Mouse (Mus musculus): Measurements from ENCODE around the gene Rab31. TPM values are rescaled to one million over a fixed set of nuclear protein-coding genes. Genes with fewer than 3 reads are reported as not detected.

Rab31 gene
- polyA plus RNA-seq, 1 experiment from 2014 or later: 26.0 TPM

- no peak overlapping the region for H3K4me3 ChIP-seq
- no peak for ATAC-seq (replicated peaks; ENCODE audit: insufficient number of reproducible peaks, insufficient read depth, low FRiP score, low read depth)
- H3K4me1 ChIP-seq (replicated peaks): peaks cover 2% of the 10 kb centered on the region; the same call in 1 of the 2 replicates
- 93% methylated on average over 5 of the region's 5 CpGs for whole genome bisulfite sequencing
- H3K36me3 ChIP-seq: peaks cover 6% of the 10 kb centered on the region; the same call in 1 of the 2 replicates
- H3K27ac ChIP-seq: no peak overlapping the region
- H3K9me3 ChIP-seq (replicated peaks): no peaks in the 10 kb centered on the region
- no peak overlapping the region for H3K9ac ChIP-seq
- no peaks in the 10 kb centered on the region for H3K27me3 ChIP-seq
- H3K4me2 ChIP-seq: no peak overlapping the region
Measured at GRCm38 (mm10) chr17:65719826-65720225, 52.7 kb downstream of the Rab31 start.

DNA sequence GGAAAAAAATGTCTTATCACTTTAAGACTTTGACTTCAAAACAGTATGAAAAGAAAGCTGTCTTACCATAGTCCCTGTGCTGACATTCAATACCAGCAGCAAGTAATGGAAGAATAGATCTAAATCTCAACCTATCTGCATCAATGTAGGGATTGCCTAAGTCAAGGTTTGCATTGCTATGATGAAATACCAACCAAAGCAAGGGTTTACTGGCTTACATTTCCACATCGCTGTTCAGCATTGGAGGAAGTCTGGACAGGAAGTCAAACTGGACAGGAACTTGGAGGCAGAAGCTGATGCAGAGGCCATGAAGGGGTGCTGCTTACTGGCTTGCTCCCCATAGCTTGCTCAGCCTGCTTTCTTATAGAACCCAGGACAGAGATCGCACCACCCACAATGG lies 54.0 kb downstream of the Rab31 start:
- H3K27ac ChIP-seq: no peak overlapping the region
- no peak overlapping the region for H3K4me3 ChIP-seq
- H3K4me2 ChIP-seq: no peak overlapping the region
- H3K36me3 ChIP-seq: peaks cover 6% of the 10 kb centered on the region; the same call in 1 of the 2 replicates
- H3K27me3 ChIP-seq: no peaks in the 10 kb centered on the region
- no peak overlapping the region for H3K9ac ChIP-seq
- no peak for ATAC-seq (replicated peaks; ENCODE audit: insufficient number of reproducible peaks, insufficient read depth, low FRiP score, low read depth)
- WGBS: 85% methylated on average over 2 of the region's 2 CpGs
- no peaks in the 10 kb centered on the region for H3K9me3 ChIP-seq (replicated peaks)
- no peaks in the 10 kb centered on the region for H3K4me1 ChIP-seq (replicated peaks)

- Histone ChIP-seq H3K36me3 (peaks cover 6% of the 10 kb centered on the region; the same call in 1 of the 2 replicates), H3K4me1 (replicated peaks) (no peaks in the 10 kb centered on the region), H3K4me3 (no peak overlapping the region), H3K27me3 (no peaks in the 10 kb centered on the region), H3K27ac (no peak overlapping the region), H3K4me2 (no peak overlapping the region), H3K9ac (no peak overlapping the region), H3K9me3 (replicated peaks) (no peaks in the 10 kb centered on the region)
- WGBS: 64% methylated on average over 4 of the region's 4 CpGs
- ATAC-seq (replicated peaks; ENCODE audit: insufficient number of reproducible peaks, insufficient read depth, low FRiP score, low read depth): no peak
Measured at GRCm38 (mm10) chr17:65717658-65718199, 54.8 kb downstream of the Rab31 start.

GRCm38 (mm10) chr17:65714060-65714459 lies 58.5 kb downstream of the Rab31 start:
- no peak overlapping the region for H3K4me3 ChIP-seq
- H3K4me2 ChIP-seq: no peak overlapping the region
- 0 out of 2 replicates have a peak, but pooled peaks have one; percentile 43 for ATAC-seq (replicated peaks; ENCODE audit: insufficient number of reproducible peaks, insufficient read depth, low FRiP score, low read depth)
- no peak overlapping the region for H3K27ac ChIP-seq
- H3K4me1 ChIP-seq (replicated peaks): no peaks in the 10 kb centered on the region
- H3K9me3 ChIP-seq (replicated peaks): 0 out of 2 replicates have a peak, but pooled peaks cover 6% of the 10 kb centered on the region
- no peaks in the 10 kb centered on the region for H3K27me3 ChIP-seq
- peaks cover 5% of the 10 kb centered on the region; the same call in 1 of the 2 replicates for H3K36me3 ChIP-seq
- 72% methylated on average over 8 of the region's 8 CpGs for WGBS
- no peak overlapping the region for H3K9ac ChIP-seq

GRCm38 (mm10) chr17:65712861-65713535 lies 59.6 kb downstream of the Rab31 start:
- peaks cover 5% of the 10 kb centered on the region; the same call in 1 of the 2 replicates for H3K36me3 ChIP-seq
- H3K27ac ChIP-seq: no peak overlapping the region
- 0 out of 2 replicates have a peak, but pooled peaks cover 6% of the 10 kb centered on the region for H3K9me3 ChIP-seq (replicated peaks)
- H3K4me2 ChIP-seq: no peak overlapping the region
- H3K4me1 ChIP-seq (replicated peaks): no peaks in the 10 kb centered on the region
- ATAC-seq (replicated peaks; ENCODE audit: insufficient number of reproducible peaks, insufficient read depth, low FRiP score, low read depth): no peak
- H3K9ac ChIP-seq: no peak overlapping the region
- no peaks in the 10 kb centered on the region for H3K27me3 ChIP-seq
- WGBS: 88% methylated on average over 13 of the region's 13 CpGs
- H3K4me3 ChIP-seq: no peak overlapping the region

DNA sequence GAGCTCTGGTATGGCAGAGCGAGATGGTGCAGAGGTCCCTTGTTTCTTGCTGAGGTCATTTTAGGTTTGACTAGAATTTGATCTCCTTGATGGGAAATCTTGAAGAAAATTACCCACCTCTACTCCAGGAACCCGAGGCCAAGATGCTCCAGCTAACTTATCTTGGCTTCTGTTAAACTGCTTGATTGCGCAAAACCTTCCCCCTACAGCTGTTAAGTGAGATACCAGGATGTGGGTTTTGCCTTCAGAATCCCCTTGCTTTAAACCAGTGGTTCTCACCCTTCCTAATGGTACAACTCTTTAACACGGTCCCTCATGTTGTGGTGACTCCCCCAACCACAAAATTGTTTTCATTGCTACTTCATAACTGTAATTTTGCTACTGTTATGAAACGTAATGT lies 60.8 kb downstream of the Rab31 start:
- Histone ChIP-seq H3K36me3 (peaks cover 5% of the 10 kb centered on the region; the same call in 1 of the 2 replicates), H3K4me1 (replicated peaks) (no peaks in the 10 kb centered on the region), H3K27me3 (no peaks in the 10 kb centered on the region), H3K27ac (no peak overlapping the region), H3K4me3 (no peak overlapping the region), H3K9me3 (replicated peaks) (0 out of 2 replicates have a peak, but pooled peaks cover 6% of the 10 kb centered on the region), H3K4me2 (no peak overlapping the region), H3K9ac (no peak overlapping the region)
- WGBS: 91% methylated on average over 5 of the region's 5 CpGs
- ATAC-seq (replicated peaks; ENCODE audit: insufficient number of reproducible peaks, insufficient read depth, low FRiP score, low read depth): no peak

DNA sequence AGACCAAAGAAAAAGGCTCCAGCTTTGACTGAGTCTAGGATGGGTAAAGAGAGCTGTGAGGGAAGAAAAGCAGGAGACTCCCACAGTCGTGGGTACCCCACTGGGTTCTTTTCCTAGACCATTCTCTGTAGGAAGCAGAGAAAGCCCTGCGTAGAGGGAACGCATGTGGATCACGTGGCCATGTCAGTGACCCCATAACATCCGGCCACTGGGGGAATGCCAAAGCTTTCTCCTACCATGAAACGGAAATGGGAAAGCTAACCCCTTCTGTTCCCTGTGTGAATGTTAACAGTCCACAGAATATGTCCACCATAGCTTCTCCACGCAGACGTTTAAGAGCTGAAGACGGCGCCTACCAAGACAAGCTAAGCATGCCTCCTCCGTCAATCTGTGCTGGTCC lies 62.0 kb downstream of the Rab31 start:
- WGBS: 90% methylated on average over 11 of the region's 11 CpGs

DNA sequence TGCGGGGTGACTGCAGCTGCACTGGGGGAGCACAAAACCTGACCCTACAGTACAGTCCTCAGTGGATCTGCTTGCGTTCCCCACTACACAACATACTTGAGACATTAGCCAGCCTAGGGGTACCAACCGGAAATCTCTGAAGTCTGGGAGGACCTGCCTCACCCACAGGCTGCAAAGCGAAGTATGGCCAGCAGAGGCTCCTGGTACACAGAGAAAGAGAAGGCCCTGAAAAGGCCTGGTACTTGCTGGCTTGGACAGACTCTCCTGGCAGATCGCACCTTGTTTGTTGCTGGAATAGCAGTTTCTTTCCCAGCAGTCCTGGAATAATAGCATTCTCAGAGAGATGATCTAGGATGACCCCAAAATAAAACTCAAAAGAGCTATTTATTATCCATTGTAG lies 66.3 kb downstream of the Rab31 start:
- Histone ChIP-seq H3K27me3 (no peaks in the 10 kb centered on the region), H3K9ac (no peak overlapping the region), H3K4me1 (replicated peaks) (peaks cover 20% of the 10 kb centered on the region), H3K36me3 (no peaks in the 10 kb centered on the region), H3K4me3 (no peak overlapping the region), H3K4me2 (no peak overlapping the region), H3K27ac (no peak overlapping the region), H3K9me3 (replicated peaks) (0 out of 2 replicates have a peak, but pooled peaks cover under 1% of the 10 kb centered on the region)
- WGBS: 64% methylated on average over 5 of the region's 5 CpGs
- no peak for ATAC-seq (replicated peaks; ENCODE audit: insufficient number of reproducible peaks, insufficient read depth, low FRiP score, low read depth)

More for the DNA sequence above, 62.0 kb downstream of the Rab31 start:
- no peak overlapping the region for H3K4me3 ChIP-seq
- no peaks in the 10 kb centered on the region for H3K4me1 ChIP-seq (replicated peaks)
- H3K9me3 ChIP-seq (replicated peaks): 0 out of 2 replicates have a peak, but pooled peaks cover 6% of the 10 kb centered on the region
- peaks cover 5% of the 10 kb centered on the region; the same call in 1 of the 2 replicates for H3K36me3 ChIP-seq
- H3K4me2 ChIP-seq: no peak overlapping the region
- no peak for ATAC-seq (replicated peaks; ENCODE audit: insufficient number of reproducible peaks, insufficient read depth, low FRiP score, low read depth)
- H3K9ac ChIP-seq: no peak overlapping the region
- no peak overlapping the region for H3K27ac ChIP-seq
- H3K27me3 ChIP-seq: no peaks in the 10 kb centered on the region

DNA sequence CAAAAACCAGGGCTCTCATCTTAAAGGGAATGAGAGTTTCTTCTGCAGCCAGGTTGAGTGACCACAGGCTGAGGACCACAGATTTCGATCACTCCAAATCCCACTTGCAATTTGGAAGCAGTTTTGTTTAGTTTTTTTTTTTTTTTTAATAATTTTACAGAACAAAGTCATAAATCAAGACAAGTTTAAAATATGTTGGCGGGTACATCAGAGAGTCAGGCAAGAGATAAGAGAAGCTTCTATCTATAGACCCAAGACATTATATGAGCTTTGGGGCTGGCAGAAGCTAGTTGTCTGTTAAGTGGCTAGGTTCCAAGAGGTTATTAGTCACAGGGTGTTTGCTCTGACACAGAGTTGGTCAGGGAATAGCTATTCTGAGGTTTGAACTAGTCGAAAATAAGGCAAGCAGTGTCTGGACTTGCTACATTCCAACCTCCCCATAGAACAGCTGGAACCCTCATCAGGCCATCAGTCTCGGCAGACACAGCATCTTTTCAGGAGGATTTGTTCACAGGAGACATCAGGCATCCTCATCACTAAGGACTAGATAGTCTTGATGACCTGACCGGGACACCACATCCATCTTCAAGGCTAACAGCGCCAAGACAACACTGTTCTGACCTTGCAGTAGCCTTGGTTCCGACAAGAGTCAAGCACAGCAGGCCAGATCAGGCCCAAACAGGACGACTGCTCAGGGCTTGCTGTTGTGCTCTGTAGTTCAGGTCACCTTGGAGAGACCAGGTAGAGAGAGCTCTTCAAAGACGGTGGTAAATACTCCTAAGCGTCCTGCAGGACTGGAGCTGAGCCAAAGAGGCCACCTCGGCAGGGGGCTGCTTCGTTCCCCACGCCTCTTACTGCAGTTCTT lies 68.8 kb downstream of the Rab31 start:
- no peak overlapping the region for H3K4me2 ChIP-seq
- H3K4me3 ChIP-seq: no peak overlapping the region
- no peaks in the 10 kb centered on the region for H3K27me3 ChIP-seq
- H3K36me3 ChIP-seq: no peaks in the 10 kb centered on the region
- no peak for ATAC-seq (replicated peaks; ENCODE audit: insufficient number of reproducible peaks, insufficient read depth, low FRiP score, low read depth)
- H3K4me1 ChIP-seq (replicated peaks): peaks cover 20% of the 10 kb centered on the region
- H3K9ac ChIP-seq: no peak overlapping the region
- no peaks in the 10 kb centered on the region for H3K9me3 ChIP-seq (replicated peaks)
- 61% methylated on average over 13 of the region's 13 CpGs for WGBS
- H3K27ac ChIP-seq: 0 out of 2 replicates have a peak overlapping the region, but pooled peaks have one; percentile 9

DNA sequence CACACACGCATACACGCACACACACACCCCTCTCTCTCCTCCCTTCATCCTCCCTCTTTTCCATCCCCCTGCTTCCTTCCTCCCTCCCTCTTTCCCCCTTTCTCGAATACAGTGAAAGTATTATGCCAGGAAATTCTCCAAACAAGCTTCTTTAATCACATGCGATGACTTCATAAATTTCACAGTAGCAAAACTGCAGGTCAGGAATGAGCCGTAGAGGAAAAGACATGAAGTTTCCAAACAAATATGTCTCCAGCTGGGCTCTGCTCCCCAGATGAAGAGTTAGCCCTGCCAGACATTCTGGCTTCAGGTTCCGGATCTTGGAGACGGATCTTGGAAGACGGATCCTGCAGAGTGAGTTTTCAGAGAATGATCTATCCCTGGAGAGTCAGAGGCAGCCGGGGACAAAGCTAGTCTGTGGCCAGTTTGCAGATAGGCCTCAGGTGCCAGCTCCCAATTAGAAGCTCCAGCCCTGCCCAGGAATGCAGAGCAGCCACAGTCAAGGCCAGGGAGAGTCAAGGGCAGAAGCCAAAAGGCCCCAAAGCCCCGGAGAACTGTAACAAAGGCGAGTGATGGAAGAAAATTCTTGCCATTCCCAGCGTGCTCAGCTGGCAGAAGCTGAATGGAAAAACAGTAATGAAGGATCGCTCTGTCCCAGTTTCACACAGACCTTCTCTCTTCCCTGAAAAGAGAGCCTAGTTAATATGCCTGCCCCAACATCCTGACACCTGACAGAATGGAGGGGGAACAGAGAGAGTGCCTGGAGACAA lies 70.6 kb downstream of the Rab31 start:
- Histone ChIP-seq H3K27ac (peak overlapping the region; percentile 88), H3K4me1 (replicated peaks) (peaks cover 20% of the 10 kb centered on the region), H3K4me3 (no peak overlapping the region), H3K9ac (no peak overlapping the region), H3K4me2 (peak overlapping the region; percentile 40), H3K36me3 (no peaks in the 10 kb centered on the region), H3K9me3 (replicated peaks) (no peaks in the 10 kb centered on the region), H3K27me3 (no peaks in the 10 kb centered on the region)
- peak; percentile 76 for ATAC-seq (replicated peaks; ENCODE audit: insufficient number of reproducible peaks, insufficient read depth, low FRiP score, low read depth)
- WGBS: 38% methylated on average over 13 of the region's 13 CpGs

Measured in heart, embryonic 15.5 days (tissue).